Mouse (Mus musculus): Measurements from ENCODE around the gene Slc22a5.

- no peak for TF ChIP-seq CTCF (IDR thresholded peaks at IDR 0.05; ENCODE audit: low read depth, low read length)
- TF ChIP-seq GATA1 (IDR thresholded peaks at IDR 0.05; ENCODE audit: borderline replicate concordance, low read length): no peak
- TF ChIP-seq TAL1 (conservative IDR thresholded peaks at IDR 0.05; ENCODE audit: low read depth, low read length): no peak
- no peak for TF ChIP-seq POLR2AphosphoS5 (IDR thresholded peaks at IDR 0.05; ENCODE audit: insufficient replicate concordance, low read depth, low read length)
- no peak for TF ChIP-seq GATA2 (IDR thresholded peaks at IDR 0.05; ENCODE audit: borderline replicate concordance, low read depth, low read length)
These were observed 37.8 kb downstream of the Slc22a5 start for GRCm38 (mm10) chr11:53853665-53854064.
